Mouse (Mus musculus) gastrocnemius, postnatal 25 days (tissue): ENCODE measurements around the gene Tmod3. TPM values are rescaled to one million over a fixed set of nuclear protein-coding genes. Genes with fewer than 3 reads are reported as not detected.
"Not testable (repeated sequence)": the region's sequence is repeated elsewhere in the genome, so short reads cannot be mapped to it uniquely, and the experiment has no call there.

Experiments used
- DNase-seq: peaks from one replicate; pipeline ENCODE4 v3.0.0; 2022
- total RNA-seq, 2 experiments: library from RNA; stranded (reverse); gene quantifications; 1 replicate in 1 of 2; 2 replicates in 1 of 2; pipeline ENCODE4 v1.2.3; 2021

The Tmod3 gene
- total RNA-seq, 2 experiments from 2014 or later = 19.7 to 25.8 TPM

GRCm38 (mm10) chr9:75558360-75558759, 1.1 kb downstream of the Tmod3 start:
- no peak for DNase-seq

GRCm38 (mm10) chr9:75553719-75554118, 5.7 kb downstream of the Tmod3 start:
- no peak for DNase-seq

GRCm38 (mm10) chr9:75551342-75551741, 8.1 kb downstream of the Tmod3 start:
- no peak for DNase-seq

GRCm38 (mm10) chr9:75549010-75549409, 10.4 kb downstream of the Tmod3 start:
- DNase-seq = no peak

- DNase-seq = peak; percentile 81
Observed at GRCm38 (mm10) chr9:75546885-75547553, 12.4 kb downstream of the Tmod3 start.

- no peak for DNase-seq
Observed at GRCm38 (mm10) chr9:75545514-75545913, 13.9 kb downstream of the Tmod3 start.

- DNase-seq = no peak
Observed at GRCm38 (mm10) chr9:75541497-75541896, 18.0 kb downstream of the Tmod3 start.

- DNase-seq = no peak
Observed at GRCm38 (mm10) chr9:75536422-75536821, 23.0 kb downstream of the Tmod3 start.

- no peak for DNase-seq
Observed at GRCm38 (mm10) chr9:75534431-75534962, 25.0 kb downstream of the Tmod3 start.

GRCm38 (mm10) chr9:75532989-75533388, 26.5 kb downstream of the Tmod3 start:
- DNase-seq = not testable (repeated sequence)

- DNase-seq = no peak
Observed at GRCm38 (mm10) chr9:75532461-75532860, 27.0 kb downstream of the Tmod3 start.

- DNase-seq = no peak
Observed at GRCm38 (mm10) chr9:75529358-75529757, 30.1 kb downstream of the Tmod3 start.

GRCm38 (mm10) chr9:75528096-75528495, 31.4 kb downstream of the Tmod3 start:
- DNase-seq = no peak

GRCm38 (mm10) chr9:75527368-75528059, 31.9 kb downstream of the Tmod3 start:
- peak; percentile 41 for DNase-seq

GRCm38 (mm10) chr9:75523646-75524045, 35.8 kb downstream of the Tmod3 start:
- peak; percentile 36 for DNase-seq

- no peak for DNase-seq
Observed at GRCm38 (mm10) chr9:75522217-75522616, 37.2 kb downstream of the Tmod3 start.

GRCm38 (mm10) chr9:75521788-75522187, 37.7 kb downstream of the Tmod3 start:
- no peak for DNase-seq

GRCm38 (mm10) chr9:75520940-75521339, 38.5 kb downstream of the Tmod3 start:
- DNase-seq = no peak

GRCm38 (mm10) chr9:75517751-75518150, 41.7 kb downstream of the Tmod3 start:
- DNase-seq = peak; percentile 11

- no peak for DNase-seq
Observed at GRCm38 (mm10) chr9:75515464-75516113, 43.9 kb downstream of the Tmod3 start.

GRCm38 (mm10) chr9:75511236-75511939, 48.1 kb downstream of the Tmod3 start:
- no peak for DNase-seq

- DNase-seq = no peak
Observed at GRCm38 (mm10) chr9:75504311-75504710, 55.1 kb downstream of the Tmod3 start.
